Mouse (Mus musculus): Measurements from ENCODE around the gene Agap1.

Agap1 gene

DNA sequence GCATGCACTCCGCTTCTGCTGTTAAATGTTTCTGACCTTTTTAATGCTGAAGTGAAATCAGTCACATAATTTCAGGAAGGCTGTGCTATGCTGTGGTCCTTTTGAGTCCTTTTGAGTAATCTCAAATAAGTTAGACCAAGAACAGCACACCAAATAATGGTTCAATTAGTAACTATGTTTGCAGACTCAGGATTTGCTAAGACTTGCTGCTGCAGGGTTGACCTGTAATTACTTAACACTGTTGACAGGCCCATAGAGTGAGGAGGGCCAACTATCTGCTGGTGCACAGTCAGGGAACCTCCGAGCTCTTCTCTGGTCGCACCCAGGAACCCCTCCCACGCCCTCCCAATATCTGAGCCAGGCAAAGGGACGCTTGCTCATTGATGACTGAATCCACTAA is 255.2 kb downstream of the Agap1 start:
- DNase-seq (ENCODE audit: low spot score in 2 of 2), result no peak

DNA sequence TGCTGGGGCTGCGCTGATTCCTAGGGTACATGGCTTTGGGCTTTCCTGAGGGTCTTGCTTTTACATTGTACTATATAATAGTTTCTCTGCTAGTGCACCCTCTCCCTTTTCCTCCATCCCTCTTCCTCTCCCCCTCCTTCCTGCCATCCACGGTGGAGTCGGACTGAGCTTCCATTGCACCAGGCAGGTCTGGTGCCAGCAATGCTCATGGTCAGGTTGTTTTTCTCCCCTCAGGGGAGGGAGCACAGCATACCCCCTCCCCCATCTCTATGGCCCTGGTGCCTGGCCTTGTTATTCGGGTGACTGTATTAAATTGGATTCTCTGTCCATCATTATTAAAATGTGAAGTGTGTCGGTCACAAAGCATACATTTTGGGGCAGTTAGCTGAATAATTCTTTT is 259.1 kb downstream of the Agap1 start:
- DNase-seq (ENCODE audit: low spot score in 2 of 2), result no peak

DNA sequence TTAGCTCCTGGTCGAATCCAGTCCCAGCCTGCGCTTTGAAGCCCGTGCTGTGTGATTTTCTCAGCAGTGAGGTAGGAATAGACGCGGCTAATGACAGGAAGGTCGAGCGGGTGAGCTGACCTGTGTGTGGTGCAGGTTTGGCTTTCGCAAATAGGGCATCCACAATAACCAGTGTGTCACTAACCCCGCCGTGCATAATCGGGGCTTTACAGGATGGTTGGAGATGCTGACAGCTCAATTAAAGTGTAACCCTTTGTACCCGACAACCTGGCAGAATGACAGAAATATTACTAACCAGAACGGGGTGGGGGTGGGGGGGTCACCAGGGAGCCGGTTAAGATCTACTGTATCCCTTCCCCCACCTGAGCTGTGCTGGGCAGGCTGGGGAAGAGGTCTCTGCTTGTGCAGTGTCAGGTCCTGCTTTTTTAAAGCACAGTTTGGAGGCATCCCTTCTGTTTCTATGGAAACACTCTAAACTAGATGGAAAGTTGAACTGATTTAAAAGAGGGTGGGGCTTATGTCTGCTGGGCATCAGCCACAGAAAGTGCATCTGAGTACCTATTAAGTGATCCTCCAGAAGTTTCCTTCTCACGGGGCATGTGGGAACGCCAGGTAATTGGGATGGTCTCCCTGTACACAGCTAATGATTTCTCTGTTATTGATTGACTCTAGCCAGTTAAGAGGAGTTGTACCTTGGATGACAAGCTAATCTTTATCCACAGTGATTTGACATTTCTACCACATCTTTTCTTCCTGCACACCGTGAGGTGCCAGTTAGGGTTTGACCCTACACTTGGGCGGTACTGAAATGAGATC is 259.8 kb downstream of the Agap1 start:
- no peak for DNase-seq (ENCODE audit: low spot score in 2 of 2)

DNA sequence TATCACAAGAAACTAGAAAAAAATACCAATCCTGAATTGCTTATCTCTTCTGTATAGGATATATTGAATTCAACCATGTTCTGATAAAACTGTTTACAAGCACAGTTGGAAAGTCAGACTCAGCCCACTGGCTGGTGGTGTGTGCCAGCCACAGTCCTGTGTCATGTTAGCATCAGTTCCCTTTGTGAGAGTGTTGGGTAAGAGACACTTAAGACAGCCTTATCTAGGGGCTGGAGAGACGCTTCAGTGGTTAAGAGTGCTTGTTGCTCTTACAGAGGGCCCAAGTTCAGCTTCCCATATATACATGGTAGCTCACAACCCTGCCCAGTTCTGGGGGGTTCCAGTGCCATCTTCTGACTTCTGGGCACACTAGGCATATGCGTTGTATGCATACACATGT is 261.6 kb downstream of the Agap1 start:
- DNase-seq (ENCODE audit: low spot score in 2 of 2), result no peak

DNA sequence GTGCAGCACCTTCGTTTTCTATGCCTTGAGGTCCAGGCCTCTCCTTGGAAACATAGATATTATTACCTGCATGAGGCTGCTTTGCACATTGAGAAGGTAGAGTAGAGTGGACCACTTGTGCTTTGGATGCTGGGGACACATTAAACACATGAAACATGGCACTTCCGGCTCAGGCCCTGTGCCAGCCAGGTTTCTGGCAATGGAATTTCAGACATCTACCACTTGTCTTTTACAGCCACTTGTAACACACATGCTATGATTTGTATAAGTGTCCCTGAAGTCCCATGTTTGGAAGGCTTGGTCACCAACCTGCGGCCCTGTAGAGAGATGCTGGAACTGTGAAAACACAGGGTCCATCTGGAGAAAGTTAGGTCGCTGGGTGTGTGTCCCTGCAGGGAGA is 262.5 kb downstream of the Agap1 start:
- no peak for DNase-seq (ENCODE audit: low spot score in 2 of 2)

DNA sequence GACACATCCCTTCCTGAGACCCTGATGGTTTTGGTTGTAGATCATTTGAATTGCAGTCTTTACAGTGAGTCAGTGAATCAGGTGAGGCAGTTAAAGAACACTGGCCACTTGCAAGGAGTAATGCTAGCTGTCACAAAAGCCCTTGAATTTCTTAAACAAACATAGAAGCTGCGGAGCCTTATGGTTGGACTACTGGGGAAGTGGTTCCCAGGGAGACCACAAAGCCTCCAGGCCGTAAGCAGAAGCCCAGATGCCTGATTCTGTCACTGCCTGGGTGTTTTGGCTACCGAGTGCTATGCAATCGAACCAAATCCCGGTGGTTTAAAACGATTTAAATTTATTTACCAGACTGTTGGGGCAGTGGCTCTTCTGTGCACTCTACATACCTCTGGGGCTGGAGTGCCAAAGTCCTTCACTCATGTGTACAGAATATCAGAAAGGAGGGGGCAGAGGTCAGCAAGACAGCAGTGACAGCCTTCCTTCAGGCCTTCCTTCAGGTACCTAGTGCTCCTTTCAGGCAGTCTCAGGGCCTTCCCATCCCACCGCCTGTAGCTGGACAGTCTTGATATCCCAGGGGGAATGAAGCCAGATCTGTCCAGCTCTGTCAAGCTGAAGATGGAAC is 264.3 kb downstream of the Agap1 start:
- DNase-seq (ENCODE audit: low spot score in 2 of 2), result no peak

DNA sequence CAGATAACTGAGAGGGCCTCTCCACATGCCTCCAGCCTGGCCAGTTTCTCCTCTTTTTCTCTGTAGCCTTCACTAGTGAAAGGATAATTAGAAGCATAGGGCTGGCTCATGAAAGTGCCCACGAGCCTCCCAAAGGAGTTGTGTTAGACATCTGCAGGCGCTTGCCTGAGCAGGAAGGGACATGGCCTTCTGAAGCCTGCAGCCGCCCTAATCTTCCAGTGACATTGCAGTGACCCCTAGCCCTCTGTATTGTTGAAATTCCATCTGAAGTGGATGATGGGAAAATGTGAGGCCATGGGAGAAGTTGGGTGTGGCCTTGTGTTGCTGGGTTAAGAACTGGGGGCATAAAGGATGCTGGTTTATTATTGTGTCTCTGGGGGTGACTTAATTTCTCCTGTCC is 269.5 kb downstream of the Agap1 start:
- DNase-seq (ENCODE audit: low spot score in 2 of 2), result no peak

DNA sequence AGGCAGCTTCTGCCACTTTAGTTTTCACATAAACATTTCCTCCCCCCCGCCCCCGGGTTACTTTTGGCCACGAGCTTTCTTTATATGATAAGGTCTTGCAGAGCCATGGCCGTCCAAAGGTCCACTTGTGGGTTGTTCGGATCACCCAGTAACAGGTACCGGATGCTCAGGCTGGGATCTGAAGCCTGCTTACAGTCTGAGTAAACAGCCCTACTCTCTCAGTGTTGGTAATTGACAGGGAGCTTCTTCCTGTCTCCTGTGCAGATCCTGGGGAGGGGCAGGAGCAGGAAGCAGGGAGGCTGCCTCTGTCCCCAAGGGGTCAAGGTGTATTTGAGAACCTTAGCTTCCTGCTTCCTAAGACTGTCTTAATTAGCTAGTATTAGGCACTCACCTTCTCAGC is 269.9 kb downstream of the Agap1 start:
- no peak for DNase-seq (ENCODE audit: low spot score in 2 of 2)

DNA sequence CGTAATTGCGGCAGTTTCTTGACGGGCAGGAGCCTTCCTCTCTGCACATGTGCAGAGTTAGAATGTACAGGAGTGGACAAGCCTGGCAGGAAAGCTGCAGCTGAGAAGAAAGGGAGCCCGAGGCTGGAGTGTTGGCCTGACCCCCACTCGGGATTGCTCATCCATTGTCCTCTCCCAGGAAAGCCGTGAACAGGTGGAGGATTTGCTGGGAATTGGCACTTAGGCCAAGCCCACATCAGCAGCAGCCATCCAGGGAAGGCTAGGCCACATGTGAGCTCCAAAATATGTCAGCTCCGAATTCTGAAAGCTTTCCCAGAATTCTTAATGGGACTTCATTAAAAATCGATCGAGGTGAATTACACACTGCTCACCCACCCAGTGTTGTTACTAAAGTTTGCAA is 270.4 kb downstream of the Agap1 start:
- no peak for DNase-seq (ENCODE audit: low spot score in 2 of 2)

DNA sequence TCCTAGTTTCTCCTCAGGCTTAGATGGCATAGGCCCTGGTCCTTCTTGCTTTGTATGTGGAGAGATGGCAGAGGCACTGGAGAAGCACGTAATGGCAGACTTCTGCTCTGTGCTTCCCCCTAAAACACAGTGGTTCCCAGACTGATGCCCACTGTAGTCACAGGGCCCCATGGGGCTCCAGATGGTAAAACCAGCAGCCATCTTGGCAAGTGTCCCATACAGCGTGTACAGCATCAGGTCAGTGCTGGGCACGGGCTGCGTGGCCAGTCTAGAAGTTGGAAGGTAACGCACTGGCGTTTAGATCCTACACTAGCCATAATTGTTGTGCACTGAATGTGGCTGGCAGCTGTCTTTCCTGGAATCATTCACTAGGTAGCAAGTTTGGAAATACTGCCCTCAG is 273.9 kb downstream of the Agap1 start:
- no peak for DNase-seq (ENCODE audit: low spot score in 2 of 2)

DNA sequence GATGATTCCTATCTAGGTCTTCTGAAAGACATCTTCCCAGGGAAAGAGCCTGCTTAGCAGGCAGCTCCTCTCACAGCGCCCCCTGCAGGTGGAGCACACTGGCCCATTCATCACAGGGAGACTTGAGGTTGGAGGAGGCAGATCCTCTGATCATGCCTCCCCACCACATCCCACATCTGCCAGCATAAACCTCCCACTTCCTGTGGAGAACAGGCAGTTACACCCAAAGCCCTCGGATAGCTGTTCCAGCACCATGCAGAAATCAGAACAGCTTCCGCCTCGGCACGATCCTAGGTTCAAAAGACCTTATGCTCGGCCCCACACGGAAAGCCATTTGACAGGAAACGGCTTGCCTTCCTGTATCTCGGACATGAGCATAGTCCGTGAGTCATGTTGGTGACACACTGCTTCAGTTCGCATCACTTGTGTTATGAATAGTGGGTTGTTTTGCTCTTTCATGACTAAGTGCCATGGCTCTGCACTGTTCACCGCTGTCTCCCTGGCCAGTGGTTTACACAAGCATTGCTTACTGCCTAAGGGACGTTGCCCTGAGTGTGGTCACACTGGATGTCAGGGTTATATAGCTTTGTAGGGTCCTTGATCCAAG is 276.1 kb downstream of the Agap1 start:
- no peak for DNase-seq (ENCODE audit: low spot score in 2 of 2)

DNA sequence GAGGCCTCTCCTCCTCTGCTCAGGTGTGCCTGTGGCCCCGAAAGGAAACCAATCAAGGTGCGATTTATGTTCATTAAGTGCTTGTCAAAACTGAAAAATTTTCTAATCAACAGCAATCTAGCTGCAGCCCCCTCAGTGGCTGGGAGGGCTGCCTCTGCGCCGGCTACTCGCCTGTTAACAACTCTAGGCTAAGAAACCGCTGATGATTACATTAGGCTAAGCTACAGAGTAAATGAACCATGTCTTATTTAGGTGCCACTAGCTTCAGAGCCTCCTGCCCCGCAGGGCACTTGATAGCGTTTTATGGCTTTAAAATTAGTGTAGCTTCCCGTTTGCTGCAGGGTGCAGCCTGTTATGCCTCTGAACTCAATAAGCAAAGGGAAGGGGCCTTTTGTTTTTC is 279.8 kb downstream of the Agap1 start:
- no peak for DNase-seq (ENCODE audit: low spot score in 2 of 2)

DNA sequence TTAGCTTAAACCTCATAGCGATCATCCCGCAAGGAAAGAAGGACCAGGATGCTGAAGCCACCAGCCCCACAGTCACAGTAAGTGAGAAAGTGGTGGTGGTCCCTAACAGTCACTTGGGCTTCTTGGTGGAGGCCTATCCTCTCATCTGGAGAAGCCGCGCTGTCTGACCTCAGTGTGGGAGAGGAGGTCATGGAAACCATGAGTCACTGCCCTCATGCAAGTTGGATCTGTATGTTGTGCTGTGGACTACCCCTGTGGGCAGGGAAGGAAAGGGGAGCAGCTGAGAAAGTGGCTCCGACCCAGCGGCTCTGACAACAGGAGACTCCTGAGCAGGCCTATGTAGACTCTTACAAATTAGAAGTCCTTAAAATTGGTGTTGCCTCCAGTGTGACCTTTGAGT is 280.5 kb downstream of the Agap1 start:
- no peak for DNase-seq (ENCODE audit: low spot score in 2 of 2)

DNA sequence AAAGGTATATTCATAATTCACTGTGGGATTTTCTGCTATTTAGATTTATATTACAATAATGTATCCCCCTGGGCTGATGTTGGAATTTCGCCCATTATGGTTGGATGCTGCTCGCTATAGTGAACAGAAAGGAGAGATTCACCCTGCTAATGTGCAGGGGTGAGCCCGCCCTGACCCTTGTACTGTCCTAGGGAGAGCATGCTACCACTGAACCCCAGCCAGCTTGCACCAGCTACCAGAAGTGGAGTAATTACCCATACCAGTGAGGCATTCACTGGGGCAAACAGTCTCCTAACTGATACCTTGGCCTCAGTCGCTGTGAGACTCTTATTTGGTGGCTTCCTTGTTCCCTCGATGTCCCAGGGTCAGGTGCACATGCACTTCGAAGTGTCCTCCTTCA is 281.4 kb downstream of the Agap1 start:
- no peak for DNase-seq (ENCODE audit: low spot score in 2 of 2)

DNA sequence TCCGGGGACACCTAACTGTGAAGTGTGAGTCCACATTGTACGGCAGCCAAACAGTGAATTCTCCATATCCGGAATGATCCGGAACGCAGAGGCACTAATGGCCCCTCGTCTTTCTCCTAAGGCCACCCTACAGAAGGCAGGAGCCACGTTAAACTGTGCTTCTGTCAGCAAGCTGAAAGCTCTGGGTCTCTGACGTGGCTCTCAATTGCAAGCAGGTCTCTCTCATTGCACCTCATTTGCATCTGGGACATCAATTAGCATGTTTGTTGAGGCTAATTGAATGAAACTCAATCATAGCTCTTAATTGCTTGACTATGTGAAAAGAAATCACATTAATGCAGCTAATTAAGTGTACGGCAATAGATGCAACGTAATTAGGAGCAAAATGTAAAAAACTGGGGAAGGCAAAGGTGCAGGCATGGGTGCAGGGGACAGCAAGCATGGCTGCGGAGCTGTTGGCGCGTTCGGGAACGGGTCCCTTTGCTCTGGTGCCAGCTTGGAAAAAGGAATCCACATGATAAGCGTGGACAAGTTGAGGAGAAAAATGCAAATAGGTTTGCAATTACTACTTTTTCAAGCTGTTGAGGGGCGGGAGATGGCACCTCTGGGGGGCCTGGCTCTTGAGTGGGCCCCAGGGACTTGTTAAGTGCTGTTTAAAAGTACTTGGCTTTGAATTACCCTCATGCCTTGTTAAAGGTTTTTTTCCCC is 284.6 kb downstream of the Agap1 start:
- DNase-seq (ENCODE audit: low spot score in 2 of 2), result no peak

DNA sequence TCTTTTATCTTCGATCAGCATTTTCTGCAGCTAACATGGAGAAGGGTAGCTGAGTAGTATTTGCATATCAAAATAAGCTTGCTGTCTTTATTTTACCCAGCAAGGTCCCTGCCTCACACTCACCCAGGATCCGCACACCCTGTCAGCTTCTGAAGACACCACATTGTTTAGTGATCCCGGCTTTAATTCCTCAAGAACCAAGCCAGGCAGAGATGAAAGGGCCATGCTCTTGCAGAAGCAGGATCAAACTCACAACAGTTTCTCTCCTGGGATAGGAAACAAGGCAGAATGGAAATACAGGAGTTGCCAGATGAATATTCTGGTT is 285.1 kb downstream of the Agap1 start:
- no peak for DNase-seq (ENCODE audit: low spot score in 2 of 2)

DNA sequence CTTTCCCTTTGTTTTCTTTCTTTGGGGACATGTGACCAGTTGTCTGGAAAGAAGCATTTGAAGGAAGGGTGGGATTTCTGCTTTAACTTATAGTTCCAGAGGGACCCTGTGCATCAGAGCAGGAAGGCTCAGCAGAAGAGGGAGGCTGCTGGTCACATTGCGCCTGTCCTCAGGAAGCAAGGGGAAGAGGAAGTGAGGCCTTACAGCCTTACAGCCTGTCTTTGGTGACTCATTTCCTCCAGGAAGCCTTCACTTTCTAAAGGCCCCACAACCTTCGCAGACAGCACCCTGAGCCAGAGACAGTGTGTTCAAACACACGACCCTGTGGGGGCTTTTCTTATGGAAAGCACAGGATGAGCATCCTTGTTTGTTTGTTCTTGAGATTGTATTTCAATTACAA is 287.8 kb downstream of the Agap1 start:
- DNase-seq (ENCODE audit: low spot score in 2 of 2), result no peak

DNA sequence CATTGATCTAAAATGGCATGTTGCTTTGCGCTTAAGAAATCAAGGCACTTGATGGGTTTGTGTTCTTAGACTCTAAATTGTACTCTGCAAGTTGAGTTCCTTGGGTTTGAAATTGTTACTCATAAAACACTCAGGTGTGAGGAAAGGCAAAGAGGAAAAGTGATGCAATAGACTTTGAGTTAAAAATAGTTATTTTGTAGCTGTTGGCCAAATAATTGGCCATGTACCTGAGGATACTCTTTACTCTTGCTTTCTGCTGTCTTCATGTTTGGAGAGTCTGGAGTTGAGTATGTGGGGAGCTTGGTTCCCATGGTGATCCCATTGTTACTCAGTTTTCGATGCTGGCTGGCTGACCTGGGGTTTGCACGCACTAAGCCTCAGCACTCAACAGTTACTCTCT is 291.6 kb downstream of the Agap1 start:
- DNase-seq (ENCODE audit: low spot score in 2 of 2), result no peak

DNA sequence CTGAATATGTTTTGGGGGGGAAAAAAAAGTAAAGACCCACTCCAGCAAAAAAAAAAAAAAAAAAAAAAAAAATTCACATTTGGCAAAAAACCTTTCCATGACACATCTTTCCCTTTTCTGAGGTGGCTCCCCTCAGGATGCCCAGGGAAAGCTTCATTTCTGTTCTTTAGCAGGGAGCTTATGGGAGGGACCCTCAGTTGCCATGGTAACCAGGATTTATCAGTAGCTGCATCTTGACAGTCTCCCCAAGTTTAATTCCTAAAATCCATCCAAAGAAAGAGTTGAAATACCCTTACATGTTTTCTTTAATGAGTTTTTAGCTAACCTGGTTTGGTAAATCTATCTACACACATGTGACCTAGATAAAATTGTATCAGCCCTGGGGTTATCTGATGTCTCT is 295.1 kb downstream of the Agap1 start:
- DNase-seq (ENCODE audit: low spot score in 2 of 2), result no peak

DNA sequence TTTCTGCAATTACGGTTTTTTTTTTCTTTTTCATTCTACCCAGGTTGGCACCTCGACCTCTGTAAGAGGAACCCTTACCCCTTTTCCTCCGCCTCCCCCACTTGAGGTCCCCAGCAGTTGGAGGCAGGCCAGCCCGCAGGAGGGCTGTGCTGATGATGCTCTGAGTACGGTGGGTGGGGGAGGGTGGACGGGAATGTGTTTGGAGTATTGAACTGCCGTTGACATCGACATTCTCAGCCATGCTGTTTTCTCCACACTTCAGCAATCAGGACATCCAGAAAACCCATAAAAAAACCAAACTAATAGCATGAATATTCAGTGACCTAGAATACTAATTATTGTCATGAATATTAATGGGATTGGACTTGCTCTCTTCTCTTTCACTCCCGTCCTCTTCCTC is 295.9 kb downstream of the Agap1 start:
- DNase-seq (ENCODE audit: low spot score in 2 of 2), result no peak

DNA sequence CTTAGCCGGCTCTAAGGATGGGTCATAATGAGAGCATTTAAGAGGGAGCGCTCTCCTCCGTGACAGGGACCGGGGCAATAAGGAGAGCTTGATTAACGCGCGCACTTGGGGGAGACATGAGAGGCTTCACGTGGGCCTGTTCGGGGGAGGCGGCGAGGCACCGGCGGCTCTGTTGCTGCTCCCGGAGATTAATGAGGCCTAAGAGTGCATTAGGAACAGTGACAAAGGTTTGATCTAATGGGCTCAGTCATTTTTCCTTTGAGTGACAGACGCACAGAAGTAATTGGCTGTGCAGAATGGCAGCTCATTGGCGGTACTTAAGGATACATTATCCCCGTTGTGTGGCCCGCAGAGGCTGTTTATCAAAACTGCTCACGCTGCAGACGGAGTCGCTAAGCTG is 296.3 kb downstream of the Agap1 start:
- no peak for DNase-seq (ENCODE audit: low spot score in 2 of 2)

DNA sequence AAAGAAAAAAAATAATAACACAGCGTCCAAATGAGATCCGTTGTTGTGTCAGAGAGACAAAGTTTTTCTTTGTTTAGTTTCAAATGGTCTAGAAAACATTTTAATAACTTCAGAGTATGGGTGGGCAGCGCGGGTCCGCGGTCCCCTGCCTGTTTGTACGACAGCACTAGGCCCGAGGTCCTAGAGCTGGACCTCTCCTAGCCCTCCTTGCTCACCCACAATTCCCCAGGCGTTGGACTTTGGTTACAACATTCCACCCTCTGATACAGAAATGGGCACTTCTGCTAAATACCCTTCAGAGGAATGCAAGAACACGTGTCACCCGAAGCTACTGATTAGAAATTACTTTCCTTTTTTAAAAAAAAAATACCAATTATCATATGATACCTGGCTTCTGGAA is 296.7 kb downstream of the Agap1 start:
- DNase-seq (ENCODE audit: low spot score in 2 of 2), result no peak

DNA sequence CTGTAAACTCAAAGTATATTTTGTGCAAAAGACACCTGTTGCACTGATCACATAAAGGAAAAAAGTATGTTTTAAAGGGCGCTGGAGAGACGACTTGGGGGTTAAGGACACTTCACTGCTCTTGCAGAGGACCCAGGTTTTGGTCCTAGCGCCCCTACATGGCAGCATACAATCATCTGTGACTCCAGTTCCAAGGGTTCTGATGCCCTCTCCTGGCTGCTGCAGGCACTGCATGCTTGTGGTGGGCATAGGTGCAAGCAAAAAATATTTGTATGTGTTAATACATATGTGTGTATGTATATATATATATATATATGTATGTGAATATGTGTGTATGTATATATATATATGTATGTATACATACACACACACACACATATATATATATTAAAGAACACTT is 298.1 kb downstream of the Agap1 start:
- no peak for DNase-seq (ENCODE audit: low spot score in 2 of 2)
